ENCODE assay signal across 11 mouse cellular contexts in the genomic region with DNA sequence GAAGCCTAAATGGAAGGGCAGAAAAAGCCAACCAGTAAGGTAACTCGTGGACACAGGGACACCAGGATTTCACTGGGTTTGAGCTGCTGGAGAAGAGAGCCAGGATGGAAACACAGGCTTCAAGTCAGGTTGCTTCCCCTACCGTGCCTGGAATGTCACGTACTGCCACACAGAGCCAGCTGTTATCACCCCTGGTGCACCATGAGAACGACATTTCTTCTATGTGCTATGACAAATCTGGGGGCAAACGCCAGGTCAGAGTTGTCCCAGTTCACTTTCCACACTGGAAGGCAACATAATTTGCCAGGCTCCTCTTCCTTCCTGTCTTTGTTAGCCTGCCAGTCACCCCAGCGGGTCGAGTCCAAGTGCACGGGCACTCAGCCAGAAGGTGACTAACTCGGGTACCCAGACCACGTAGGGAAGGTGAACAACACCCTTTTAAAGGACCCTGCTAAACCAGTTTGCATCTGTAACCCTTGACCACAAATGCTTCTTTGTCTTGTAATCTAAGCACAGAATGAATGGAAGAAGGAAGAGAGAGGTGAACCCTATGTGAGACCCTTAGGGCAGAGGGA. TPM values are rescaled to one million over a fixed set of nuclear protein-coding genes. Genes with fewer than 3 reads are reported as not detected.
A peak's percentile ranks its signal among the peaks of the same experiment; 100 is the strongest.
DNase-seq lines count a peak whose midpoint lies in the region; ATAC-seq and TF ChIP-seq lines count a peak whose summit lies in the region.
"Had no signal": no experiment of that assay in that cellular context is flagged by ENCODE, and none has a peak within 500 bp of the region (broad histone marks: within the 10 kb centered on the region; RNA-seq: fewer than 3 reads in every experiment).

No protein-coding gene starts in this region.

- 0 out of 2 replicates have a peak, but pooled peaks cover 3% of the 10 kb centered on the region for H3K27me3 ChIP-seq in heart, embryonic 11.5 days (ENCODE audit: control insufficient read depth, insufficient read depth, low read length)
- no peaks in the 10 kb centered on the region for H3K27me3 ChIP-seq in kidney, embryonic 15.5 days
- H3K27me3 ChIP-seq in myocyte (ENCODE audit: control insufficient read depth, insufficient read depth, insufficient read length), result no peaks in the 10 kb centered on the region

- H3K36me3 ChIP-seq in heart, embryonic 11.5 days (ENCODE audit: control insufficient read depth, insufficient read depth, low read length), result no peaks in the 10 kb centered on the region
- no peaks in the 10 kb centered on the region for H3K36me3 ChIP-seq in kidney, embryonic 15.5 days
- no peaks in the 10 kb centered on the region for H3K36me3 ChIP-seq in myocyte (ENCODE audit: control insufficient read depth, insufficient read depth)

- 0 out of 2 replicates have a peak, but pooled peaks cover 3% of the 10 kb centered on the region for H3K4me1 ChIP-seq in heart, embryonic 11.5 days (ENCODE audit: control insufficient read depth, insufficient read depth, low read length)
- H3K4me1 ChIP-seq in kidney, embryonic 15.5 days, result no peaks in the 10 kb centered on the region

- no peaks in the 10 kb centered on the region for H3K79me2 ChIP-seq in myocyte (ENCODE audit: control insufficient read depth, insufficient read depth)

- no peak overlapping the region for H3K4me3 ChIP-seq in heart, embryonic 11.5 days (ENCODE audit: low read depth, low read length)
- H3K4me3 ChIP-seq in kidney, embryonic 15.5 days (replicated peaks), result no peak overlapping the region
- no peak overlapping the region for H3K4me3 ChIP-seq in myocyte

- DNase-seq in adrenal gland, adult 8-10 months, result peak; percentile 35
- no peak for DNase-seq in thymus, postnatal 4 days
- DNase-seq in right cerebral cortex, adult 2 months (ENCODE audit: low spot score in 2 of 2), result no peak
- DNase-seq: gastrocnemius, postnatal 14 days; left cerebral cortex, postnatal 4 days had no signal

- no peak for TF ChIP-seq POLR2A in myocyte (IDR thresholded peaks at IDR 0.05; ENCODE audit: insufficient read length, low read depth)

- no peak overlapping the region for H3K4me2 ChIP-seq in heart, embryonic 11.5 days
- no peak overlapping the region for H3K4me2 ChIP-seq in kidney, embryonic 15.5 days
- H3K4me2 ChIP-seq in myocyte (ENCODE audit: low read depth), result peak overlapping the region; percentile 0

- H3K9me3 ChIP-seq in heart, embryonic 11.5 days (replicated peaks; ENCODE audit: control insufficient read depth, low read length), result no peaks in the 10 kb centered on the region; the same call in 1 of the 2 replicates
- H3K9me3 ChIP-seq in kidney, embryonic 15.5 days (replicated peaks), result peaks cover 4% of the 10 kb centered on the region; the same call in 1 of the 2 replicates

- H3ac ChIP-seq in myocyte (ENCODE audit: control insufficient read depth, insufficient read length), result no peak overlapping the region

- ATAC-seq in heart, embryonic 11.5 days (replicated peaks; ENCODE audit: insufficient number of reproducible peaks, low FRiP score, low TSS enrichment), result no peak; the same call in 1 of the 2 replicates
- ATAC-seq in kidney, embryonic 15.5 days (replicated peaks; ENCODE audit: low FRiP score), result peak; percentile 36; the same call in 1 of the 2 replicates
- ATAC-seq in granulocyte monocyte progenitor cell, adult 5-6 weeks (replicated peaks; ENCODE audit: poor library complexity, severe bottlenecking), result no peak
- ATAC-seq: midbrain, embryonic 16.5 days had no signal

- H3K9ac ChIP-seq in heart, embryonic 11.5 days (ENCODE audit: low read depth, low read length), result no peak overlapping the region
- no peak overlapping the region for H3K9ac ChIP-seq in kidney, embryonic 15.5 days

- WGBS in heart, embryonic 11.5 days (ENCODE audit: insufficient replicate concordance), result 48% methylated on average over 10 of the region's 10 CpGs
- WGBS in kidney, embryonic 15.5 days, result 65% methylated on average over 10 of the region's 10 CpGs

- H3K27ac ChIP-seq in heart, embryonic 11.5 days (ENCODE audit: low read depth, low read length), result peak overlapping the region; percentile 41; the same call in 1 of the 2 replicates
- peak overlapping the region; percentile 73 for H3K27ac ChIP-seq in kidney, embryonic 15.5 days

TF ChIP-seq in myocyte, 11 proteins besides CTCF, POLR2A, EP300 and RAD21:
- TF ChIP-seq TCF3 (IDR thresholded peaks at IDR 0.05; ENCODE audit: insufficient read length, low read depth) (no peak), E2F4 (IDR thresholded peaks at IDR 0.05; ENCODE audit: insufficient read depth) (no peak), USF1 (IDR thresholded peaks at IDR 0.05; ENCODE audit: low read depth) (no peak), REST (IDR thresholded peaks at IDR 0.05; ENCODE audit: insufficient read depth, insufficient read length) (no peak), MYOD1 (IDR thresholded peaks at IDR 0.05; ENCODE audit: control insufficient read depth in 1 of 3, insufficient read length in 2 of 3, low read depth in 2 of 3) (no peak), CEBPB (IDR thresholded peaks at IDR 0.05; ENCODE audit: insufficient read depth, poor library complexity, severe bottlenecking) (no peak), MYOG (IDR thresholded peaks at IDR 0.05; ENCODE audit: control insufficient read depth in 1 of 3, insufficient read depth in 1 of 3, insufficient read length in 2 of 3, low read depth in 2 of 3) (no peak), POLR2AphosphoS2 (IDR thresholded peaks at IDR 0.05; ENCODE audit: insufficient read length, low read depth) (no peak), SRF (IDR thresholded peaks at IDR 0.05; ENCODE audit: control insufficient read depth, insufficient read length, low read depth) (no peak)

RNA-seq across cellular contexts. Expression of gene Smurf1, which starts 13.0 kb away (rescaled TPM):
- 10 to 100 TPM; 20.3 to 25.8 (median 22.7) TPM for total RNA-seq in adrenal gland, adult 8-10 months (2022)
- 14.3 and 15.7 TPM in 2 replicates for polyA plus RNA-seq in heart, embryonic 11.5 days (2014; fragmentation: Nextera tagmentation; extraction: Ambion mirVana)
- 14.0 and 15.4 TPM in 2 replicates for polyA plus RNA-seq in kidney, embryonic 15.5 days (2015; fragmentation: Nextera tagmentation; extraction: Ambion mirVana)
- 32.9 TPM for polyA plus RNA-seq in myocyte (2012; fragmentation: generic; extraction: Trizol)
- total RNA-seq in granulocyte monocyte progenitor cell, adult 5-6 weeks (2014; fragmentation: Nextera tagmentation), result 2.0 and 5.9 TPM in 2 replicates
- total RNA-seq in granulocyte monocyte progenitor cell, adult 5-6 weeks (2017), result 3.4 and 4.6 TPM in 2 replicates

RNA-seq across cellular contexts. Expression of gene Gm4871, which starts 53.9 kb away (rescaled TPM):
- not detected for total RNA-seq in adrenal gland, adult 8-10 months (2022)
- polyA plus RNA-seq in heart, embryonic 11.5 days (2014; fragmentation: Nextera tagmentation; extraction: Ambion mirVana), result not detected in 2 replicates
- not detected in 2 replicates for polyA plus RNA-seq in kidney, embryonic 15.5 days (2015; fragmentation: Nextera tagmentation; extraction: Ambion mirVana)
- polyA plus RNA-seq in myocyte (2012; fragmentation: generic; extraction: Trizol), result not detected
- not detected in 2 replicates for total RNA-seq in granulocyte monocyte progenitor cell, adult 5-6 weeks (2014; fragmentation: Nextera tagmentation)
- not detected in 2 replicates for total RNA-seq in granulocyte monocyte progenitor cell, adult 5-6 weeks (2017)
- total RNA-seq: gastrocnemius, postnatal 14 days; left cerebral cortex, postnatal 4 days had no signal
- polyA plus RNA-seq: cortical plate, adult 2 months; midbrain, embryonic 16.5 days had no signal
